Mouse (Mus musculus) MEL (cell line): ENCODE data around the gene Vwa8. TPM values are rescaled to one million over a fixed set of nuclear protein-coding genes. Genes with fewer than 3 reads are reported as not detected.

ENCODE experiments used
- DNase-seq: peaks from one replicate; pipeline ENCODE4 v3.0.0; 2011; ENCODE audit warnings: low read depth, low spot score
- H3K27ac ChIP-seq: 2 replicates; pipeline ENCODE4 v1.5.1; 2012; ENCODE audit warnings: low read depth, mild to moderate bottlenecking, control low read depth, low read length, moderate library complexity; ENCODE audit not compliant: control insufficient read depth
- H3K27me3 ChIP-seq, 2 experiments: fragments of 150-350 bp in 1 of 2; sonication (generic) in 1 of 2; 2 replicates each; pipeline ENCODE4 v1.6.1; 2012; ENCODE audit warnings: low read length in 2 of 2, mild to moderate bottlenecking in 2 of 2, improper control_type of control experiment in 1 of 2, moderate library complexity in 1 of 2; ENCODE audit not compliant: insufficient read depth in 2 of 2, control insufficient read depth in 1 of 2
- H3K36me3 ChIP-seq, 2 experiments: 2 replicates each; pipeline ENCODE4 v1.6.1; 2012 to 2014; ENCODE audit warnings: low read length in 2 of 2, improper control_type of control experiment in 1 of 2, inconsistent platforms in 1 of 2, mild to moderate bottlenecking in 1 of 2; ENCODE audit not compliant: insufficient read depth in 2 of 2, control insufficient read depth in 1 of 2
- H3K4me1 ChIP-seq, 2 experiments: fragments of 150-350 bp in 1 of 2; sonication (generic) in 1 of 2; 2 replicates each; pipeline ENCODE4 v1.6.1; 2012; ENCODE audit warnings: low read length in 2 of 2, improper control_type of control experiment in 1 of 2, mild to moderate bottlenecking in 1 of 2; ENCODE audit not compliant: insufficient read depth in 2 of 2, control insufficient read depth in 1 of 2
- H3K4me3 ChIP-seq, 2 experiments: fragments of 150-350 bp in 1 of 2; sonication (generic) in 1 of 2; 2 replicates each; pipeline ENCODE4 v1.5.1; 2012; ENCODE audit warnings: low read depth in 2 of 2, low read length in 2 of 2, mild to moderate bottlenecking in 2 of 2, moderate library complexity in 2 of 2, control low read depth in 1 of 2, improper control_type of control experiment in 1 of 2; ENCODE audit not compliant: control insufficient read depth in 1 of 2, insufficient read depth in 1 of 2
- H3K79me2 ChIP-seq: 2 replicates; pipeline ENCODE4 v1.6.1; 2012; ENCODE audit warnings: mild to moderate bottlenecking, low read length, moderate library complexity; ENCODE audit not compliant: control insufficient read depth, poor library complexity, insufficient read depth
- H3K9ac ChIP-seq: 2 replicates; pipeline ENCODE4 v1.6.1; 2012; ENCODE audit warnings: low read depth, mild to moderate bottlenecking, control low read depth, low read length, moderate library complexity; ENCODE audit not compliant: control insufficient read depth, poor library complexity, severe bottlenecking
- H3K9me3 ChIP-seq: fragments of 150-350 bp; sonication (generic); replicated peaks from 2 replicates; pipeline ENCODE4 v1.6.1; 2012; ENCODE audit warnings: mild to moderate bottlenecking, low read length, improper control_type of control experiment, moderate library complexity; ENCODE audit not compliant: insufficient read depth
- BHLHE40 ChIP-seq: IDR thresholded peaks from 2 replicates; pipeline ENCODE4 v1.6.1; 2012; ENCODE audit warnings: low read depth, mild to moderate bottlenecking, inconsistent platforms, low read length, improper control_type of control experiment, borderline replicate concordance
- CHD1 ChIP-seq: IDR thresholded peaks from 2 replicates; pipeline ENCODE4 v1.6.1; 2012; ENCODE audit warnings: low read depth, mild to moderate bottlenecking, inconsistent platforms, low read length, improper control_type of control experiment
- CTCF ChIP-seq, 3 experiments: IDR thresholded peaks in 2 of 3; conservative IDR thresholded peaks in 1 of 3; 2 replicates each; pipeline ENCODE4 v1.5.1; 2011 to 2012; ENCODE audit warnings: low read length in 3 of 3, low read depth in 2 of 3, mild to moderate bottlenecking in 2 of 3, improper control_type of control experiment in 1 of 3, inconsistent platforms in 1 of 3, mixed read lengths in 1 of 3, moderate library complexity in 1 of 3; ENCODE audit not compliant: control insufficient read depth in 1 of 3, insufficient read depth in 1 of 3, poor library complexity in 1 of 3, severe bottlenecking in 1 of 3
- ELF1 ChIP-seq: IDR thresholded peaks from 2 replicates; pipeline ENCODE4 v1.6.1; 2014; ENCODE audit warnings: low read depth, mild to moderate bottlenecking, inconsistent platforms, low read length, improper control_type of control experiment, moderate library complexity
- EP300 ChIP-seq, 2 experiments: IDR thresholded peaks; 2 replicates each; pipeline ENCODE4 v1.6.1; 2011; ENCODE audit warnings: improper control_type of control experiment in 2 of 2, low read length in 2 of 2, low read depth in 1 of 2, mild to moderate bottlenecking in 1 of 2
- ETS1 ChIP-seq: IDR thresholded peaks from 2 replicates; pipeline ENCODE4 v1.6.1; 2012; ENCODE audit warnings: low read depth, mild to moderate bottlenecking, inconsistent platforms, low read length, improper control_type of control experiment, moderate library complexity
- JUND ChIP-seq: IDR thresholded peaks from 2 replicates; pipeline ENCODE4 v1.6.1; 2011; ENCODE audit warnings: low read depth, mild to moderate bottlenecking, improper control_type of control experiment, low read length
- MAZ ChIP-seq: IDR thresholded peaks from 2 replicates; pipeline ENCODE4 v1.6.1; 2012; ENCODE audit warnings: low read depth, mild to moderate bottlenecking, inconsistent platforms, low read length, improper control_type of control experiment
- MXI1 ChIP-seq: IDR thresholded peaks from 2 replicates; pipeline ENCODE4 v1.6.1; 2011; ENCODE audit warnings: mild to moderate bottlenecking, low read depth, low read length, improper control_type of control experiment
- NRF1 ChIP-seq: IDR thresholded peaks from 2 replicates; pipeline ENCODE4 v1.6.1; 2014; ENCODE audit warnings: low read depth, mild to moderate bottlenecking, inconsistent platforms, low read length, improper control_type of control experiment, moderate library complexity; ENCODE audit not compliant: poor library complexity, insufficient read depth, severe bottlenecking
- POLR2AphosphoS5 ChIP-seq: IDR thresholded peaks from 2 replicates; pipeline ENCODE4 v1.6.1; 2012; ENCODE audit warnings: low read depth, borderline replicate concordance, mild to moderate bottlenecking, inconsistent platforms, low read length, moderate library complexity, mixed read lengths
- RAD21 ChIP-seq: IDR thresholded peaks from 2 replicates; pipeline ENCODE4 v1.6.1; 2011; ENCODE audit warnings: mild to moderate bottlenecking, low read depth, low read length, improper control_type of control experiment
- RCOR1 ChIP-seq: IDR thresholded peaks from 2 replicates; pipeline ENCODE4 v1.6.1; 2012; ENCODE audit warnings: low read depth, mild to moderate bottlenecking, inconsistent platforms, low read length, improper control_type of control experiment
- SIN3A ChIP-seq: IDR thresholded peaks from 2 replicates; pipeline ENCODE4 v1.6.1; 2012; ENCODE audit warnings: low read length, improper control_type of control experiment, inconsistent platforms
- SMC3 ChIP-seq: IDR thresholded peaks from 2 replicates; pipeline ENCODE4 v1.6.1; 2011; ENCODE audit warnings: low read depth, low read length, improper control_type of control experiment
- TAL1 ChIP-seq: IDR thresholded peaks from 2 replicates; pipeline ENCODE4 v1.6.1; 2012; ENCODE audit warnings: mild to moderate bottlenecking, inconsistent platforms, low read length, moderate library complexity, mixed read lengths
- TBP ChIP-seq: IDR thresholded peaks from 2 replicates; pipeline ENCODE4 v1.8.0; 2011; ENCODE audit warnings: low read depth, low read length, improper control_type of control experiment
- TCF12 ChIP-seq: IDR thresholded peaks from 2 replicates; pipeline ENCODE4 v1.6.1; 2014; ENCODE audit warnings: low read depth, mild to moderate bottlenecking, inconsistent platforms, low read length, improper control_type of control experiment, moderate library complexity
- USF1 ChIP-seq: IDR thresholded peaks from 2 replicates; pipeline ENCODE4 v1.6.1; 2014; ENCODE audit warnings: low read depth, mild to moderate bottlenecking, inconsistent platforms, low read length, improper control_type of control experiment, moderate library complexity
- ZC3H11A ChIP-seq: IDR thresholded peaks from 2 replicates; pipeline ENCODE4 v1.6.1; 2012; ENCODE audit warnings: low read depth, mild to moderate bottlenecking, inconsistent platforms, low read length, improper control_type of control experiment
- ZNF384 ChIP-seq: IDR thresholded peaks from 2 replicates; pipeline ENCODE4 v1.6.1; 2012; ENCODE audit warnings: low read depth, mild to moderate bottlenecking, inconsistent platforms, low read length, improper control_type of control experiment
- polyA plus RNA-seq, 2 experiments: library from polyadenylated mRNA; stranded (reverse) in 1 of 2; unstranded in 1 of 2; fragments of >175 nt in 1 of 2; fragments of >200 nt in 1 of 2; gene quantifications; 2 replicates each; pipeline versions ENCODE4 v1.2.1 to v1.2.4; 2012; ENCODE audit warnings: low replicate concordance in 2 of 2, low read depth in 1 of 2; ENCODE audit not compliant: insufficient read length in 2 of 2, insufficient read depth in 1 of 2, missing spikeins in 1 of 2
- total RNA-seq: library from RNA; depleted of rRNA; stranded (reverse); fragments of 300-350 nt; gene quantifications from 2 replicates; pipeline ENCODE4 v1.2.3, GENCODE M21; 2012

Vwa8 gene
- total and polyA plus RNA-seq, 3 experiments: 12.4 to 19.6 TPM; not detected in 1

DNA sequence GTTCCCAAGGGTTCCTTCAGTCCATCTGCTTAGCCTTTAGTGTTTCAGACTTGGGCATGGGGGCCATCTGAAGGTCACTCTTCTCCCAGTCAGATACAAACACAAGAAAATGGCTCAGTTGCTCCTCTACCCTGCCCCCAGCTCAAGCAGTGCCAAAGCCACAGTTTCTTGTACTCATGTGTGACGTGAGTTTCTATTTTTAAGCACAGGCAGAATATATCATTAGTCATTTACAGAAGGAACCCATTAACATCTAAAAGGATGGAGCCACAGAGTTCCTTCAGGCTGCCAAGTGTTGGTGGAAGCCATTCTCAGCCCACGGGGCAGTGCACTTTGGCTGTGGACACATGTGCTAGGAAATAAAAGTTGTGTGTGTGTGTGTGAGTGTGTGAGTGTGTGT lies 240.6 kb downstream of the Vwa8 start:
- no peaks in the 10 kb centered on the region for H3K9me3 ChIP-seq
- H3K27ac ChIP-seq: no peak overlapping the region
- no peaks in the 10 kb centered on the region for H3K36me3 ChIP-seq
- H3K79me2 ChIP-seq: no peaks in the 10 kb centered on the region
- H3K4me1 ChIP-seq: no peaks in the 10 kb centered on the region
- DNase-seq: no peak
- no peak overlapping the region for H3K9ac ChIP-seq
- no peak overlapping the region for H3K4me3 ChIP-seq
- H3K27me3 ChIP-seq: no peaks in the 10 kb centered on the region
- no peak for TF ChIP-seq NRF1

DNA sequence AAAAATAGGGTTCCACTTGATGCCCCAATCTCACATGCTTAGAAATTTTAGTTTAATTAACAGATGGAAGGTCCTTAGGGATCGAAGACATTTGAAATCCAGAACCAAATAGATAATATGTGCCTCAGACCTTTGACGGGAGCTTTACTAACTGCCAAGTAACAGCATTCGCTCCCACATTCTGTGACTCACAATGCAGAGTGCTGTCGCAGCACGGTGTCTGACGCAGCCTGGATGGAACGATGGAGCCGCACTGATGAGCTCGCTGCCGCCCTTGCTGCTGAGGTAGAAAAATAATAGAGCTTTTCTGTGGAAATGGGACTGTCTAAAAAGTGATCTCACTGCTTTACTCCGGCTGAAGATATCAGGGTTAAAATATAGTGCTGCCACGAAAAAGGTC lies 248.3 kb downstream of the Vwa8 start:
- Histone ChIP-seq H3K4me1 (no peaks in the 10 kb centered on the region), H3K9me3 (no peaks in the 10 kb centered on the region)
- no peak for DNase-seq
- TF ChIP-seq MAZ: no peak
- no peak for TF ChIP-seq ZNF384
- TF ChIP-seq CTCF (IDR thresholded peaks at IDR 0.05 in 2 of 3, conservative IDR thresholded peaks at IDR 0.05 in 1 of 3; ENCODE audit: control insufficient read depth in 1 of 3, insufficient read depth in 1 of 3, low read depth in 2 of 3, low read length in 3 of 3, poor library complexity in 1 of 3, severe bottlenecking in 1 of 3): no peak
- TF ChIP-seq RAD21: no peak
- TF ChIP-seq USF1: no peak
- TF ChIP-seq TAL1: no peak
- no peak for TF ChIP-seq BHLHE40
- no peak for TF ChIP-seq CHD1
- TF ChIP-seq EP300 (IDR thresholded peaks at IDR 0.05; ENCODE audit: low read depth in 1 of 2, low read length in 2 of 2): no peak
- TF ChIP-seq NRF1: no peak
- no peak for TF ChIP-seq JUND
- TF ChIP-seq, all 39 proteins: peak for 0
- no peaks in the 10 kb centered on the region; a peak in 1 of 4 replicates for H3K36me3 ChIP-seq
- no peak overlapping the region for H3K9ac ChIP-seq
- no peak overlapping the region for H3K4me3 ChIP-seq
- H3K79me2 ChIP-seq: no peaks in the 10 kb centered on the region
- H3K27me3 ChIP-seq: no peaks in the 10 kb centered on the region
- H3K27ac ChIP-seq: no peak overlapping the region

DNA sequence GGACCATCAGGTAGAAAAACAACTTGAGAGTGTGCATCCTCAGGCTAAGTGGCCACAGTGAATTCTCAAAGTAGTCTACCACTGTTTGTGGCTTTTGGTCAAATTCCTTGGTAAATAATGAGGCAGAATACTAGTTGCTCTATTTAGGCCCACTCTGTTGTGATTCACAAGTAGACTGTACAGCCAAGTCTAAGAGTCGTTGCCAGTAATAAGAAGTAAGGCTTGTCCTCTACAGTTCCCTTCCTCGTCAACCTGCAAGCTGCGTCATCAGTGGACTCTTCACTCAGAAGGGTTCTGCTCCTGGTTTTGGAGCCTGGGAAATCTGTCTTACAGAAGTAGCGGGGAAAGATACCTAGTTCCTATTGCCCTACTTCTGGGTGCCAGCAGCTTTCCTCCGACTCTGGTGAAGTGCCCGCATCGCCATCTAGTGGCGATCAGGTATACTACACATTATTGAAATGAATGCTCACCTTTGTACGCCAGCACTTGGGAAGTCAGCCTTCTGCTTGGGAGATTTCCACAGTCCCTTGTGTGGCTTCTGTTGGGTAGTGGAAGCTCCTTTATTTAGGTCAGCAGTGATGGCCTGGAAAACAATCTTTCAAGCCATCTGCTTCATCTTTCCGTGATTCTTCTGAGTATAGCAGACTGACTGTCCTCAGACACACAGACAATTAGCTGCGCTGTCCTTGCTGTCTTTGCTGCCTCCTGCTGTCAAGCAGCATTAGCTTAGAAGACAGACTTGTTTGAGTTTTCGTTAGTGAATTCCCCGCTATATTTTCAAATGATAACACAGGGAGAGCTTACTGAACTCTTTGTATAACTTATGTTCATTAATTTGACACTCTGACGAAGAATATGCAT lies 258.0 kb downstream of the Vwa8 start:
- Histone ChIP-seq H3K79me2 (no peaks in the 10 kb centered on the region), H3K27me3 (no peaks in the 10 kb centered on the region), H3K9ac (no peak overlapping the region), H3K9me3 (no peaks in the 10 kb centered on the region), H3K4me1 (no peaks in the 10 kb centered on the region), H3K4me3 (no peak overlapping the region), H3K36me3 (no peaks in the 10 kb centered on the region), H3K27ac (no peak overlapping the region)
- peak; percentile 78 for DNase-seq
- TF ChIP-seq RAD21 (peak; percentile 77), CTCF (IDR thresholded peaks at IDR 0.05 in 2 of 3, conservative IDR thresholded peaks at IDR 0.05 in 1 of 3; ENCODE audit: control insufficient read depth in 1 of 3, insufficient read depth in 1 of 3, low read depth in 2 of 3, low read length in 3 of 3, poor library complexity in 1 of 3, severe bottlenecking in 1 of 3) (peak; percentile 76 to 79 (median 78)), MXI1 (no peak), POLR2AphosphoS5 (no peak), SIN3A (no peak), USF1 (no peak), TBP (no peak), SMC3 (peak; percentile 86), ZC3H11A (peak; percentile 74), NRF1 (no peak), ETS1 (no peak), RCOR1 (no peak), TCF12 (no peak), TAL1 (no peak), CHD1 (no peak), ELF1 (no peak)
